Mouse (Mus musculus) intestine, embryonic 15.5 days (tissue): ENCODE data around the gene Pank1. TPM values are rescaled to one million over a fixed set of nuclear protein-coding genes. Genes with fewer than 3 reads are reported as not detected.

Experiments used
- ATAC-seq: fragments of 200-750 bp; cut with Nextera tagmentation; 2 replicates; pipeline ENCODE4 v1.8.0; 2017; ENCODE audit warnings: moderate TSS enrichment, moderate library complexity
- H3K27ac ChIP-seq: fragments of 300-500 bp; sonication (generic); 2 replicates; pipeline ENCODE4 v1.5.1; 2015; ENCODE audit warnings: mild to moderate bottlenecking, inconsistent platforms
- H3K27me3 ChIP-seq: fragments of 300-500 bp; sonication (generic); replicated peaks from 2 replicates; pipeline ENCODE4 v1.6.1; 2015; ENCODE audit warnings: inconsistent platforms
- H3K36me3 ChIP-seq: fragments of 300-500 bp; sonication (generic); 2 replicates; pipeline ENCODE4 v1.6.1; 2015; ENCODE audit warnings: inconsistent platforms
- H3K4me1 ChIP-seq: fragments of 300-500 bp; sonication (generic); replicated peaks from 2 replicates; pipeline ENCODE4 v1.6.1; 2015; ENCODE audit warnings: inconsistent platforms
- H3K4me2 ChIP-seq: fragments of 300-500 bp; sonication (generic); replicated peaks from 2 replicates; pipeline ENCODE4 v1.6.1; 2015; ENCODE audit warnings: mild to moderate bottlenecking, inconsistent platforms
- H3K4me3 ChIP-seq: fragments of 300-500 bp; sonication (generic); replicated peaks from 2 replicates; pipeline ENCODE4 v1.5.1; 2015; ENCODE audit warnings: inconsistent platforms
- H3K9ac ChIP-seq: fragments of 300-500 bp; sonication (generic); 2 replicates; pipeline ENCODE4 v1.6.1; 2015; ENCODE audit warnings: inconsistent platforms
- H3K9me3 ChIP-seq: fragments of 300-500 bp; sonication (generic); 2 replicates; pipeline ENCODE4 v1.6.1; 2016; ENCODE audit warnings: inconsistent platforms
- WGBS: fragments of 180-500 bp; shearing (Covaris S2); methylation state at CpG from one replicate; pipeline ENCODE4 v1.1.7; 2015; 5-methylcytosine and 5-hydroxymethylcytosine counted together
- polyA plus RNA-seq: library from polyadenylated mRNA; unstranded; fragments of >200 nt; fragmentation: Nextera tagmentation; extraction: Ambion mirVana; gene quantifications from 2 replicates; pipeline ENCODE4 v1.2.1, GENCODE M21; 2015

Pank1 gene
- polyA plus RNA-seq, 1 experiment from 2014 or later, result 9.2 TPM

DNA sequence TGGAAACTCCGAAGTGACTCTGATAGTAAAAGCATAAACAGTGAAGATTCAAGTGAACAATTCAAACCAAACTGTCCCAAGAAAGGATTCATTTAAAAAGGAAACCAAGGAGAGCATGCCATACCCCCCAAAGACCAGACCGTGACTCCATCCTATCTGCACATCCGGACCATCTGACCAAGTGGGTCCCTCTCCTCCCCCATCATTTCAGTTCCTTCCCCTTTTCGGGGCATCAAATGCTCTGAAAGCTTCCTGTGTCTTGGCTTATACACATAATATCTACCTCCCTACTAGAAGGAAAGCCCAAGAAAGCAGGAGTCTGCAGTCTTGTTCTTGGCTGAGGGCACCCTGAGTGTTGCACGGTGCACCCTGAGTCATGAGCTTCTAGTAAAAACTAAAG lies 72.1 kb downstream of the Pank1 start:
- 81% methylated on average over 5 of the region's 5 CpGs for WGBS
- Histone ChIP-seq H3K27me3 (no peaks in the 10 kb centered on the region), H3K4me3 (no peak overlapping the region), H3K4me1 (no peaks in the 10 kb centered on the region), H3K36me3 (no peaks in the 10 kb centered on the region; the same call in 1 of the 2 replicates), H3K4me2 (no peak overlapping the region), H3K9ac (no peak overlapping the region), H3K27ac (no peak overlapping the region), H3K9me3 (no peaks in the 10 kb centered on the region)
- no peak for ATAC-seq

DNA sequence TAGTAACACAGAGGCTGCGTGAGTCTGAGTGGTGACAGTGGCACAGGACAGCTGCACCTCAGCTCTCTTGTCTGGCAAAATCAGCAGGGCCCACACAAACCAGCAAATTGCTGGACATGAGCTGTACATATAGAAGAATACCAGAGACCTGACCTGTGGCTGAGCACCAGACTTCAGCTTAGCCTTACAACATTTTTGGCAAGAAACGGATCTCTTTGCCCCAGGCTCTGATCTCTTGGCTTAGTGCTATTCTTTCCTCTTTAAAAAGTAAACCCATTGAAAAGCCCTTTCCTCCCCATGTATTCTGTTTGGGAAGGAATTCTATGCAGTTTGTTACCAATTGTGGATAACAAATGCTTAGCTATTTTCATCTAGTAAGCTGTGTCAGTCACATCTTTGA lies 74.2 kb downstream of the Pank1 start:
- H3K36me3 ChIP-seq, result no peaks in the 10 kb centered on the region; the same call in 1 of the 2 replicates
- H3K27me3 ChIP-seq, result no peaks in the 10 kb centered on the region
- no peak for ATAC-seq
- 83% methylated on average over 2 of the region's 2 CpGs for WGBS
- no peaks in the 10 kb centered on the region for H3K4me1 ChIP-seq
- no peaks in the 10 kb centered on the region for H3K9me3 ChIP-seq
- no peak overlapping the region for H3K9ac ChIP-seq
- no peak overlapping the region for H3K27ac ChIP-seq
- H3K4me3 ChIP-seq, result no peak overlapping the region
- no peak overlapping the region for H3K4me2 ChIP-seq

DNA sequence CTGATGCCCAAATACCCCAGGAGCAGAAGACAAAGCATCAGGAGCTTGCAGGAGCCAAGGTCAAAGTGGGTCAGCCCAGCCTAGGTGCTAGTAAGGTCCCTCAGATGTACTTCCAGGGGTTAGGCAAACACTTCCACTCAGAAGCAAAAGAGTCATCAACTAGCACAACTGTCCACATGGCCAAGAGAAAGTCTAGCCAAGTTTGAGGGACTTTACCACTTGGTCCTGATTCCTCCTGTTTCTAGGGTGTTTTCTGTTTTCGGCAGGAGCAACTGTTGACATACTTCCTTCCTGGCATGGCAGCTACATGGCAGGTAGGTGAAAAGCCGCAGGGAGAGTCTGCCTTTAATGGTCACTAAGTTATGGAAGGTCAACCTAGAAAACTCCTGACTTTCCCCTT lies 74.7 kb downstream of the Pank1 start:
- Histone ChIP-seq H3K36me3 (no peaks in the 10 kb centered on the region), H3K4me2 (no peak overlapping the region), H3K4me1 (no peaks in the 10 kb centered on the region), H3K27ac (no peak overlapping the region), H3K9me3 (no peaks in the 10 kb centered on the region), H3K27me3 (no peaks in the 10 kb centered on the region), H3K9ac (no peak overlapping the region), H3K4me3 (no peak overlapping the region)
- 81% methylated on average over 2 of the region's 2 CpGs for WGBS
- no peak for ATAC-seq

DNA sequence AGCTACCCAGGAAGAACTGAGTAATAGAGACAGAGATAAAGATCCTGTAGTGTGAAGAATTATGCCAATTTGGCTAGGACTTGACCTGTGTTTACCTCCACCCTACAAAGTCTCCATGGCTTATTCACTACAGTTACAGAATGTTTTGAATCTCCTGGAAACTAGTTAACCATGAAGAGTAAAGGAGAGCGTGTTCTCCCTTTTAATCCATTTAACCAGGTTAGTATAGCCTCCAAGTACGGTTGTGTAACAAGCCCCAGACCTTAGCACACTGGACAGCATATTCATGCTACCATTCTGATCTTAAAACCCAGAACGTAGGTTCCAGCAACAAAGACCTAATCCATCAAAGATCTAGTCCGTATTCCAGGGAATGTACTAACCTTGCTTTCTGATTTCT lies 75.9 kb downstream of the Pank1 start:
- no peaks in the 10 kb centered on the region for H3K27me3 ChIP-seq
- no peaks in the 10 kb centered on the region for H3K9me3 ChIP-seq
- H3K9ac ChIP-seq, result no peak overlapping the region
- H3K4me1 ChIP-seq, result no peaks in the 10 kb centered on the region
- H3K4me3 ChIP-seq, result no peak overlapping the region
- WGBS, result 92% methylated on average over 4 of the region's 4 CpGs
- no peaks in the 10 kb centered on the region for H3K36me3 ChIP-seq
- H3K4me2 ChIP-seq, result no peak overlapping the region
- H3K27ac ChIP-seq, result no peak overlapping the region
- no peak for ATAC-seq

DNA sequence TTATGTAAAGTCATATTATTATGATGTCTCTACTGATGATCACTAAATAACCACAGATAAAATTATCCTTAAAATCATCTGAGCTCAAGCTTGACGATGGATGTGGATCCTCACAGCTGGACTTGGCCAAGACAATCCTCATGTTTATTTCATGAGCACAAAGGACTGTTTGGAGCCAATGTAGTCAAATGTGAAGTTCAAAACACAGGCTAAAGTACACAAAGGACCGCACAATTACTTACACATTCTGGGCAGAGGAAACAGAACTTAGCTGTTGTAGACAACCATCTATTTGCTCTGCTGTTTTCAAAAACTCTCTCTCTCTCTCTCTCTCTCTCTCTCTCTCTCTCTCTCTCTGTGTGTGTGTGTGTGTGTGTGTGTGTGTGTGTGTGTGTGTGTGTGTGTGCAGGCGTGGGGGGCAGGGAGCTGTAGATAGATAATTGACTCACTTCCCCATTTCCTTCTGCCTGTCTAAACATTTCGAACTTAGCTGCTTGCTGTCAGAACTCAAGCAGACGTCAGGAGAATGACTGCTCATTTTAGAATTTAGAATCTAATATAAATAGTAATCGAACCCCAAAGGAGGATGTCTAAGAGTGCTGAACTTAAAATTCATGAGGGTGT lies 79.5 kb downstream of the Pank1 start:
- Histone ChIP-seq H3K4me1 (no peaks in the 10 kb centered on the region), H3K9ac (no peak overlapping the region), H3K9me3 (no peaks in the 10 kb centered on the region), H3K27me3 (no peaks in the 10 kb centered on the region), H3K4me2 (no peak overlapping the region), H3K36me3 (no peaks in the 10 kb centered on the region), H3K4me3 (no peak overlapping the region), H3K27ac (no peak overlapping the region)
- WGBS, result 37% methylated on average over 6 of the region's 6 CpGs
- ATAC-seq, result no peak

DNA sequence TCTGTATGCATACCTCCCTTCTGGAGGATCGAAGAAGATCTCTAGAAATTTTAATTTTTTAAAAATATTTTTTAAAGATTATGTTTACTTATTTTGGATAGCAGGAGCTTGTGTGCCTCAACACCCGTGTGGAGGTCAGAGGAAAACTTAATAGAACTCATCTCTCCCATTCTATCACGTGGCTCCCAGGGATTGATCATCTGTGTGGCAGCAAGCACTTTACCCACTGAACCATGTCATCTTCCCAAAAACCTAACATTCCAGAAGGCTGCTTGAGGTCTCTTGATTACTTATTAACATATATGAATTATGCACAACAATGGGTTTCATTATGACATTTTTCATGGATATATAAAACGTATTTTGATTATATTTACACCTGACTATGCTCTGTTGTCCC lies 82.9 kb downstream of the Pank1 start:
- Histone ChIP-seq H3K4me2 (no peak overlapping the region), H3K9ac (no peak overlapping the region), H3K36me3 (no peaks in the 10 kb centered on the region), H3K27me3 (no peaks in the 10 kb centered on the region), H3K4me3 (no peak overlapping the region), H3K4me1 (no peaks in the 10 kb centered on the region), H3K9me3 (no peaks in the 10 kb centered on the region), H3K27ac (no peak overlapping the region)
- ATAC-seq, result no peak
- WGBS, result 76% methylated on average over 4 of the region's 4 CpGs

DNA sequence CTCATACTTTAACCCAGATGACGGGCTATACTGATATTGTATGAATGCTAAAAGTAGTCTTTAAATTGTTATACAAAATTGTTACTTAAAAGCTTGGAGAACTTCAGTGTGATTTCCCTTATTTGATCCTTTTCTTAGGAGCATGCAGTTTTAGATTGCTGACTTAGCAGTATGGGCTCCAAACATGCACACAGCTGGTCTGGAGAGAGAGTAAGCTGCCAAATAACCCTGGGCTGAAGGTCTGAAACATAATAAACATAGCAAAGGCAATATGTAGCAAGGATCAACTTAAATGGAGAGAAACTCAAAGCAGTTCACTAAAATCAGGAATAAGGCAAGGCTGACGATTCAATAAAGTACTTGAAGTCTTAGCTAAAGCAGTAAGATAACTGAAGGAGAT lies 96.8 kb downstream of the Pank1 start:
- H3K36me3 ChIP-seq, result no peaks in the 10 kb centered on the region
- no peak overlapping the region for H3K27ac ChIP-seq
- no peak overlapping the region for H3K9ac ChIP-seq
- no peak overlapping the region for H3K4me3 ChIP-seq
- H3K27me3 ChIP-seq, result no peaks in the 10 kb centered on the region
- WGBS, result 80% methylated on average over 2 of the region's 2 CpGs
- ATAC-seq, result no peak
- H3K4me2 ChIP-seq, result no peak overlapping the region
- H3K4me1 ChIP-seq, result no peaks in the 10 kb centered on the region
- H3K9me3 ChIP-seq, result no peaks in the 10 kb centered on the region

DNA sequence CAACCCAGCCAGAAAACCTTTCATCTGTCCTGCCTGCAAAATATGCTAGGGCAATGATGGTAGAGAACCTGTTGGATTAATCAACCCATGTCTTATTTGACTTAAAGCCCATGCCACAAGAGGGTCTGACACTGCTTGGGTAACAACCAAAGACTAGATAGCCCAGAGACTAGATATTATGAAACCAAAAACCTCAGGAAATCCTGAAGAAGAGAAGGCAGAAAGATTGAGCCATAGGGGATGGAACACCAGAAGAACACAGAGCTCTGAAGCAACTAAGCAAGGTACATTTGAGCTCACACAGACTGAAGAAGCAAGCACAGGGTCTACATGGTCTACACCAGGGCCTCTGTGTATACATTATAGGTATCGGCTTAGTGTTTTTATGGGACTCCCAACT lies 100.3 kb downstream of the Pank1 start:
- no peak overlapping the region for H3K9ac ChIP-seq
- H3K27me3 ChIP-seq, result no peaks in the 10 kb centered on the region
- 94% methylated on average over 1 of the region's 1 CpGs for WGBS
- no peaks in the 10 kb centered on the region for H3K36me3 ChIP-seq
- H3K4me2 ChIP-seq, result no peak overlapping the region
- H3K9me3 ChIP-seq, result no peaks in the 10 kb centered on the region
- ATAC-seq, result no peak
- no peaks in the 10 kb centered on the region for H3K4me1 ChIP-seq
- no peak overlapping the region for H3K27ac ChIP-seq
- H3K4me3 ChIP-seq, result no peak overlapping the region

DNA sequence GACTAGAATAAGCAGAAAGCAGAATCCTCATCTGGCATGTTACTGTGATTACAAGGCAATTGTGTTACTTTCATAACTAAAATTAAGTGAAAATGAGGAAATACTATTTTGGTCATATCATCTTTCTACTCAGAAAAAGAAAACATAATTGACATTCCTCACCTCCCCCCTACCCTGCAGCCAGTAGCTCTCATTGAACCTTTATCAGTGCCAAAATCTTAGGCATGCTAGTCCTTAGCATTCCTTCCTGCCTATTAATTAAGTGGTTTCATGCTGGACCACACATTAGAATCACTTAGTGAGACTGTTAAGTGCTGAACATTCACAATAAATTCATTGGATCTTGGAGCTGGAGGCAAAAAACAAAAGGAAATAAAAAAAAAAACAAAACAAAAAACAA lies 101.2 kb downstream of the Pank1 start:
- Histone ChIP-seq H3K36me3 (no peaks in the 10 kb centered on the region), H3K4me2 (no peak overlapping the region), H3K27ac (no peak overlapping the region), H3K9me3 (no peaks in the 10 kb centered on the region), H3K27me3 (no peaks in the 10 kb centered on the region), H3K4me1 (no peaks in the 10 kb centered on the region), H3K4me3 (no peak overlapping the region), H3K9ac (no peak overlapping the region)
- no peak for ATAC-seq

DNA sequence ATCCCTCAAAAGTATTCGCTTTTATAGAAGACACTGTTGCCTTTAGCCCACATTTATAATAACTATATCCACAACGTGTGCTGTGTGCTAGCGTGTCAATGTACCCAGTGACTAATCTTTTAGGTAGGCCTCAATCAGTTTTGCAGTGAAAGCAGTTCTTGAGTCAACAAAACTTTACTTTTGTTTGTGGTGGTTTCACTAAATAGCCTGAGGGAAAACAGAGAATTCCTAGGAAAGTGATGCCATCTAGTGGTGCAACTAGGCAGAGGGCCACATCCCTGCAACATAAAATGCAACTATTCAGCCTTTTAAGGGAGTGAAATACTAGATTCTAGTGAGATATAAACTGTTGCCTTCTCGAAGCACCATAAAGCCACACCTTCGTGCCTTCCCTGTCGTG lies 106.5 kb downstream of the Pank1 start:
- Histone ChIP-seq H3K27ac (no peak overlapping the region), H3K4me2 (no peak overlapping the region), H3K4me3 (no peak overlapping the region), H3K4me1 (no peaks in the 10 kb centered on the region), H3K9ac (no peak overlapping the region), H3K27me3 (no peaks in the 10 kb centered on the region), H3K36me3 (no peaks in the 10 kb centered on the region), H3K9me3 (no peaks in the 10 kb centered on the region)
- 23% methylated on average over 6 of the region's 6 CpGs for WGBS
- peak; percentile 63 for ATAC-seq

DNA sequence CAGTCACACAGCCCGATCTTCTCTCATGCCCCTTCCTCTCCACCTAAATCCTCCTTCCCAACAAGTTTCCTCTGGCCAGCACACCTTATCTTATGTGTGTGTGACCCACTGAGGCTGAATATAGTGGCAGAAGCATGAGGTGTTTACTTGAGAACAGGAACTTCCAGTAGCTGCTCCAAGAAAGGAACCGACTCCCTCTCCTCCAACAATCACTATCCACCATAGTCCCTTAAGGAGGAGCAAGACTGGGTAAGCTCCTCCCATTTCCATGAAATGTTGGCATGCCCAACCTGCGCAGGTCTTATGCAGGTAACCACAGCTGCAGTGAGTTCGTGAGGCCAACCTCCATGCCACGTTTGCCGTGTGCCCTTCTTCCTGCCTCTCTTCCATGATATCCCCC lies 108.5 kb downstream of the Pank1 start:
- H3K4me3 ChIP-seq, result no peak overlapping the region
- H3K27me3 ChIP-seq, result no peaks in the 10 kb centered on the region
- ATAC-seq, result no peak
- H3K4me2 ChIP-seq, result no peak overlapping the region
- no peaks in the 10 kb centered on the region for H3K9me3 ChIP-seq
- no peaks in the 10 kb centered on the region for H3K4me1 ChIP-seq
- no peaks in the 10 kb centered on the region for H3K36me3 ChIP-seq
- no peak overlapping the region for H3K9ac ChIP-seq
- 81% methylated on average over 6 of the region's 6 CpGs for WGBS
- no peak overlapping the region for H3K27ac ChIP-seq

DNA sequence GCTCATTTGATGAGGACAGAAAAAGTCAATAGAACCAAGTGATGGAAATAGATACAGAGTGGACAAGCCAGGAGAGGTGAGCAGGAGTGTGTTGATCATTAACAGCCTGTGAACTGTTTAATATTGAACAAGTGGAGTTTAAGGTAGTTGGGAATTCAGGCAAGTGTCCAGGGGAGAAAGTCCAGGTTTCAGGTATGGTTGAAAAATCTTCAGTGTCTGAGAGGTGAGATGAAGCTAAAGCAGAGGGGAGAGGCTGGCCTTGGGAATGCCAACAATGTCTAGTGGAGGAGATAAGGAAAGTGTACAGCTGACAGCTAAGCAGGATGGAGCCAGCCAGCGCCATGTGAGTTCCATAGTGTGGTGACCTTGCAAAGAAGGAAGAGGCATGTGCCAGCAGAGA lies 120.5 kb downstream of the Pank1 start:
- H3K27ac ChIP-seq, result no peak overlapping the region
- no peaks in the 10 kb centered on the region for H3K4me1 ChIP-seq
- H3K27me3 ChIP-seq, result no peaks in the 10 kb centered on the region
- no peaks in the 10 kb centered on the region for H3K36me3 ChIP-seq
- no peak overlapping the region for H3K4me2 ChIP-seq
- WGBS, result 60% methylated on average over 1 of the region's 1 CpGs
- H3K9me3 ChIP-seq, result no peaks in the 10 kb centered on the region
- no peak overlapping the region for H3K9ac ChIP-seq
- ATAC-seq, result peak; percentile 87
- H3K4me3 ChIP-seq, result no peak overlapping the region
